Mouse (Mus musculus) adrenal gland, postnatal 14 days (tissue): ENCODE results near the gene Prss54. TPM values are rescaled to one million over a fixed set of nuclear protein-coding genes. Genes with fewer than 3 reads are reported as not detected.

ENCODE experiments used
- DNase-seq: peaks from one replicate; pipeline ENCODE4 v3.0.0; 2021; ENCODE audit warnings: mixed read lengths
- total RNA-seq: library from RNA; stranded (reverse); gene quantifications from 2 replicates; pipeline ENCODE4 v1.2.3, GENCODE M21; 2021

Prss54 gene
- total RNA-seq, 1 experiment from 2014 or later = not detected

GRCm38 (mm10) chr8:95551577-95551976, 24.6 kb downstream of the Prss54 start:
- no peak for DNase-seq

GRCm38 (mm10) chr8:95549871-95550829, 26.0 kb downstream of the Prss54 start:
- no peak for DNase-seq

GRCm38 (mm10) chr8:95547931-95548330, 28.2 kb downstream of the Prss54 start:
- DNase-seq = no peak

- no peak for DNase-seq
These were observed 29.2 kb downstream of the Prss54 start for GRCm38 (mm10) chr8:95546986-95547385.

GRCm38 (mm10) chr8:95545815-95546214, 30.3 kb downstream of the Prss54 start:
- DNase-seq = no peak

GRCm38 (mm10) chr8:95543065-95543464, 33.1 kb downstream of the Prss54 start:
- DNase-seq = no peak

- no peak for DNase-seq
These were observed 33.9 kb downstream of the Prss54 start for GRCm38 (mm10) chr8:95542191-95542590.

- DNase-seq = no peak
These were observed 36.7 kb downstream of the Prss54 start for GRCm38 (mm10) chr8:95539487-95539886.

GRCm38 (mm10) chr8:95533584-95534387, 42.4 kb downstream of the Prss54 start, which contains the start of gene Ccdc113:
Gene Ccdc113, plus strand, starts transcription at chr8:95534085.
- peak; percentile 90 for DNase-seq

- no peak for DNase-seq
These were observed 43.9 kb downstream of the Prss54 start for GRCm38 (mm10) chr8:95532206-95532605.

GRCm38 (mm10) chr8:95528750-95529310, 47.3 kb downstream of the Prss54 start:
- no peak for DNase-seq

GRCm38 (mm10) chr8:95528194-95528593, 47.9 kb downstream of the Prss54 start:
- DNase-seq = no peak

- DNase-seq = no peak
These were observed 52.1 kb downstream of the Prss54 start for GRCm38 (mm10) chr8:95523991-95524390.

GRCm38 (mm10) chr8:95516928-95517327, 59.2 kb downstream of the Prss54 start:
- DNase-seq = no peak

GRCm38 (mm10) chr8:95513219-95513618, 62.9 kb downstream of the Prss54 start:
- DNase-seq = peak; percentile 31

- no peak for DNase-seq
These were observed 63.9 kb downstream of the Prss54 start for GRCm38 (mm10) chr8:95512257-95512656.

Other genes starting within 250 kb of the Prss54 start
- gene Zfp319, start 244.4 kb downstream of the Prss54 start, total RNA-seq = 10.6 and 11.6 TPM in 2 replicates
- 17.4 and 25.0 TPM in 2 replicates for gene Usb1, start 244.1 kb downstream of the Prss54 start, total RNA-seq
- 21.3 and 21.8 TPM in 2 replicates for gene Mmp15, start 224.1 kb downstream of the Prss54 start, total RNA-seq
- gene Cfap20, start 141.5 kb downstream of the Prss54 start, total RNA-seq = 46.8 and 47.4 TPM in 2 replicates
- gene Csnk2a2, start 86.3 kb downstream of the Prss54 start, total RNA-seq = 81.9 and 82.2 TPM in 2 replicates
- gene Ccdc113, start 42.3 kb downstream of the Prss54 start, total RNA-seq = 0.98 and 1.7 TPM in 2 replicates
- gene Gins3, start 57.1 kb upstream of the Prss54 start, total RNA-seq = 2.9 and 4.1 TPM in 2 replicates
- gene Ndrg4, start 100.6 kb upstream of the Prss54 start, total RNA-seq = 19.8 and 36.4 TPM in 2 replicates
- 24.6 and 26.9 TPM in 2 replicates for gene Setd6, start 139.5 kb upstream of the Prss54 start, total RNA-seq
- 144 and 154 TPM in 2 replicates for gene Cnot1, start 231.1 kb upstream of the Prss54 start, total RNA-seq
- gene Sap18b, start 249.0 kb upstream of the Prss54 start, total RNA-seq = 188 and 211 TPM in 2 replicates